Mouse (Mus musculus) small intestine, adult 2 months (tissue): ENCODE data around the gene Ntrk1.

ENCODE experiments used
- CTCF ChIP-seq: fragments of 200-500 bp; IDR thresholded peaks from 2 replicates; pipeline ENCODE4 v1.5.1; 2012; ENCODE audit warnings: low read depth, mild to moderate bottlenecking, control low read depth, inconsistent platforms, low read length, moderate library complexity, mixed read lengths; ENCODE audit not compliant: insufficient replicate concordance, insufficient read length; ENCODE audit errors: extremely low read depth
- POLR2A ChIP-seq: fragments of 200-500 bp; IDR thresholded peaks from 2 replicates; pipeline ENCODE4 v1.6.1; 2012; ENCODE audit warnings: low read depth, mild to moderate bottlenecking, control low read depth, inconsistent platforms, low read length, moderate library complexity

GRCm38 (mm10) chr3:87745036-87745659 lies 49.8 kb downstream of the Ntrk1 start:
- TF ChIP-seq CTCF (no peak), POLR2A (no peak)
